Mouse (Mus musculus): ENCODE data around the gene Dhrs3.

GRCm38 (mm10) chr4:144882881-144883331 lies 9.7 kb upstream of the Dhrs3 start:
- TF ChIP-seq CTCF (IDR thresholded peaks at IDR 0.05; ENCODE audit: control insufficient read depth, insufficient read depth, low read length) (no peak), POLR2A (IDR thresholded peaks at IDR 0.05; ENCODE audit: borderline replicate concordance, control insufficient read depth, low read depth, low read length) (no peak)

Measured in bone marrow, adult 2 months (tissue).